Mouse (Mus musculus): ENCODE results near the gene Slc1a1.

The Slc1a1 gene

GRCm38 (mm10) chr19:28834798-28835499 is at the start of gene Slc1a1:
Gene Slc1a1, plus strand, starts transcription at chr19:28835049.
- in situ Hi-C loops (cut with MboI, MseI) = no loop called here

DNA sequence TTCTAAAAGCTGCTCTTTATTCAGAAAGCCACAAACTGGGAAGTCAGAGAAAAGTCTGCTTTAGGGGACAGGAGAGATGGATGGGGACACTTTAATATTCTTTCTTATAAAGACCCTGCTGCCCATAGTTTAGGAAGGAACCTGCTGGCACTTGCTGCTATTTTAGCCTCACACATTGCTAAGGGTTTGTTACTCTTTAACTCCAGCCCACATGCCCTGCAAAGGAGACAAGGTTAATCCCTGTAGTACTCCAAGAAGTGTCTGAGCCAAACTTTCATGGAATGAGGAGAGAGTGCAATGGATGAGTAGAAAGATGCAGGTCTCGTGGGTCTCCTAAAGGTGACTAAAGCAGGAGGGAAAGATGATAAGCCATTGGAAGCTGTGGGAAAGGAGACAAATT is 44.7 kb upstream of the Slc1a1 start:
- in situ Hi-C loops (cut with MboI, MseI) = no loop called here

DNA sequence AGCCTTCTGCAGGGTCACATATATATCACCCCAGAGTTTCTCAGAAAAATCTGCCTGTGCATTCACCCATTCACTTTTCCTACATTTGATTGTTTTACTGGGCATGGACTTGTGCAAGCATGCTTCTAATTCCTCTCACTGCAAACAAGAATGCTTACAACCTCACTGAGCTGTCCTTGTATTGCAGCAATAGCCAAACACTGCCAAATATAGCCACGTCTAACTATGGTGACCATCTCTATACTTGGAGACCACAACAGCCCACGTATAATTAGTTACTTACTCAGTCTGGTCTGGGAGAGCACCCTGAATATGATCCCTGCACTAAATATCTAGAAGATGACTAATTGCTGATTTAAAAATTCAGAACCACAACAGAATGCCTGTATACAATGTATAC is 41.5 kb upstream of the Slc1a1 start:
- in situ Hi-C loops (cut with MboI, MseI) = no loop called here

DNA sequence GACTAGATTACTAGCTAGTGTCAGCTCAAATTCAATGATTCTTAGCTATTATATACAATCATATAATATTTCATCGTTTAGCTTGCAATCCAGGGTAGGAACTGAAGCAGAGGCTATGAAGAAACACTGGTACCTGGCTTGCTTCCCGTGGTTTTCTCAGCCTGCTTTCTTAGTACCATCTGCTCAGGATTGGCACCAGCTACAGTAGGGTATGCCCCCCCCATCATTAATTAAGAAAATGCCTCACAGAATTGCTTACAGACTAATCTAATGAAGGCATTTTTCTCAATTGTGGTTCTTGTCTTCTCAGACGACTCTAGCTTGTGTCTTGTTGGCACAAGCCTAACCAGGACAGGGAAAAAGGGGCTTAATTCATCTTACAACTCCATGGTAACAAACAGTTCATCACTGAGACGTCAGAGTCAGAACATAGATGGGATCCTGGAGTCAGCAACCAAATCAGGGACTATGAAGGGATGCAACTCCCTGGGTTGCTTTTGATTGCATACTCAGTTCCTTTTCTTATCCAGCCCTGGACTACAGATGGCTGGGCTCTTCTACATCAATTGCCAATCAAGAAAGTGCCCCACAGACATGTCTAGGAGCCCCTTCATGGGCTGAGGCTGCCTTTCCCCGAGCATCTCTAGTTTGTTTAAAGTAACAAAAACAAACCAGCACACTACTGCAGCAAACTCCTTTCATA is 38.6 kb upstream of the Slc1a1 start:
- in situ Hi-C loops (cut with MboI, MseI) = no loop called here

- in situ Hi-C loops (cut with MboI, MseI) = no loop called here
Observed at GRCm38 (mm10) chr19:28796966-28797365, 37.9 kb upstream of the Slc1a1 start.

DNA sequence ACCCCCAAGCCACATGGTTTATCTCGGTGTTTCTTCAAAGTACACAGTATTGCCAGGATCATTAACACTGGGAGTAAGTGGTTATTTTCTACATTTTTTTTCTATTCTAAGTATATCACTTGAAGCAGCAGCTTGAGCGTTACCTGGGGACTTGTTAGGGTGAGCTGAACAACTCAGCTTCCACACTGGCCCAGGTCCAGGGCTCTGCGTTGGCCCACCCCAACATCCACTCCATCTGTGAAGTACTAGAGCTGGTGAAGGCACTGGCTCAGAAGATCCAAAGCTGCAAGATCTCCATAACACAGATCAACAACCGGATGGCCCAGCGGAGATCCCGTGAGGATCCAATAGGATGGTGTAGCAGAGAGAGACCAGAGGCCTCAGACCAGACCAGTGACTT is 37.2 kb upstream of the Slc1a1 start:
- in situ Hi-C loops (cut with MboI, MseI) = no loop called here

- in situ Hi-C loops (cut with MboI, MseI) = no loop called here
Observed at GRCm38 (mm10) chr19:28800448-28800847, 34.4 kb upstream of the Slc1a1 start.

DNA sequence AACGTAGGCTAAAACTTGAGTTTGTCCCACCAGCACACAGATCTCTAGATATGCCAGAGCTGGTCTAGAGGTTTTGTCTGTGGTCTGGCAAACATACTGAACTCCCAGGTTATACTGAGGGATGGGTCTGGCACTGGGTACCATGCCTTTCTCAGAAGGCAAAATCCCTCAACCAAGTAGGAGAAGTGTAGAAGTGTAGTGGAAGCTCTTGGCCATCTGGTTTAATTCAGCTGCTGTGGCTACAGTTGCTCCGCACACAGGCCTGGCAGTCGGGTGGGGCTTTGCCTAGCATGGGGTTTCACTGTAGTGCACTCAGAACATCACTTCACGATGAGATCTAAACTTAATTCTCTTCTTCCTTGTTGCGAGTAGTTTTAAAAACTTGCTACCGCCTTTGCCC is 28.6 kb upstream of the Slc1a1 start:
- in situ Hi-C loops (cut with MboI, MseI) = no loop called here

DNA sequence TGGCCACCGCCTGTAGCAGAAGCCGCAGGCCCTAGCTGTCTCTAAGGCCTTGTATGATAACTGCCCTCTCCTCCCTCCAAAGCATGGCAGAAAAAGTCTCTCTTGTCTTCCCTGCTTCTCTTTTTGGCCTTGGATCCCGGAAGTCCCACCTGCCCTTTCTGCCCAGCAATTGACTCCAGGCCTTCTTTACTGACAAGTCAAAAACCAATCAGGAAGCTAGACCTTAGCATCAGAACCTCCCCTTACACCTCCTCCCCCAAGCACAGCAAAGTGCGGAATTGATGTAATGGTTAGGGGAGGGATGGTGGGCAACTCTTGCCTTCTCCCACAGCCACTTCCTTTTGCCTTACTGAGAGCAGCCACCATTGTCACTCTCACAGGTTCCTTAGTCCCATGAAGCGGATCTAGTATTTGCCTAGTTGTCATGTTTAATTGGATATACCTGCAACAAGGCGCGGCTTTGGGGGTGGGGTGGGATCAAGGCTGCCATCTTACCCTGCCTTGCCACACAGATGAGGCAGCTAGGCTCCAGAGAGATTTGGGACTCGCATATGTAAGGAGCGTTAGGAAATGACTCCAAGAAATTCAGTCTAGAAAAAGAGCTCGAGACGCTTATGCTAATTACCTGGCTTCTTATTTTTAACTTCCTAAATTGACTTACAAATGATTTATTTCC is 27.9 kb upstream of the Slc1a1 start:
- in situ Hi-C loops (cut with MboI, MseI) = no loop called here

DNA sequence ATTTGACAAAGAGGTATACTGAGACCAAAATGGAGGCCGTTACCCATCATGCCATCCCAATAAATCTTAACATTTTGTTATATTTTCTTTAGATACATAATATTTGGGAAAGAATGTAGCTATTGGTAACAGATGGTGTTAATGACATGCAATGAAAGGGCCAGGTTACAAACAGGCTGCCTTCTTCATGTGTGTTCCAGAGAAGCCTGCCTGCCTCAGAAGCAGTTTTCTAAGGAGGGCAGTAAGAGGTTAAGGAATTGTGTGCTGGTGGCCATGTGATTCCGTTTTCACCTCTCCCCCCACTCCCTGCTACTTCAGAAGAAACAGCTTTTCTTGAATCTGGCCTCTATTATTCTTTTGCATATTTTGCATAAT is 27.4 kb upstream of the Slc1a1 start:
- in situ Hi-C loops (cut with MboI, MseI) = no loop called here

- in situ Hi-C loops (cut with MboI, MseI) = no loop called here
Observed at GRCm38 (mm10) chr19:28818286-28818685, 16.6 kb upstream of the Slc1a1 start.

- in situ Hi-C loops (cut with MboI, MseI) = no loop called here
Observed at GRCm38 (mm10) chr19:28827697-28828328, 7.0 kb upstream of the Slc1a1 start.

- in situ Hi-C loops (cut with MboI, MseI) = no loop called here
Observed at GRCm38 (mm10) chr19:28831324-28831723, 3.5 kb upstream of the Slc1a1 start.

- in situ Hi-C loops (cut with MboI, MseI) = no loop called here
Observed at GRCm38 (mm10) chr19:28832605-28833004, 2.2 kb upstream of the Slc1a1 start.

DNA sequence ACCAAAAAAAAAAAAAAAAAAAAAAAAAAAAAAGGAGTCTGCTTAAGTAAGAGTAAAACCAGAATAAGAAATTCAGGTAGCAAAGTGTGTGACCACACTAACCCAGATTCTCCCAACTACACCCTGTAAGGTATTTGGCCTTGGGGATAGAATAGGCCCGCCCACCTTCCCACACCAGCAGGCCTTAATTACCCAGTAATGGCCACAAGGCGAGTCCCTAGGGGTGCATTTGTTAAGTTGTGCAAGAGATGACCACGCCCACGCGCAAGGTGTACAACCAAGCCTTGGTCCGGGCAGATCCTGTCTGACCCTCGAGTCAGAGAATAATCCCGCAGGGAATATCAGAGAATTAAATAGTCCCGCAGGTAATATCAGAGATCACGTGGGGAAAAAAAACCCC is 461 bp upstream of the Slc1a1 start:
- in situ Hi-C loops (cut with MboI, MseI) = no loop called here

DNA sequence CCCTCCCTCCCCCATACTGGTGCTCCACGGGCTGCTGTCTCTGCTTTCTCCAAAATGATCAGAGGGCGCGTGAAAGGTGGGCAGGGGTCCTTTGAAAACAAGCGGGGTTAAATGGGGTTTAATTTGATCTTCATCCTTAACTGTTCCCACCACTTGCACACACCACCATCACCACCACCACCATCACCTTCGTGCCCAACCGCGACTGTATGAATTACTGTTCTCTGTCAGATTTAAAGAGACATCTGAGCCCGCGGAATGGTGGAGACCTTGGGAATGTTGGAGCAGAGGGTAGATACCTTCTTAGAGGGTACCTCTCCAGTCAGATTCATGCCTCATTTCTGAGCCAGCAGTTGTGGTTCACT is 633 bp downstream of the Slc1a1 start:
- in situ Hi-C loops (cut with MboI, MseI) = no loop called here

DNA sequence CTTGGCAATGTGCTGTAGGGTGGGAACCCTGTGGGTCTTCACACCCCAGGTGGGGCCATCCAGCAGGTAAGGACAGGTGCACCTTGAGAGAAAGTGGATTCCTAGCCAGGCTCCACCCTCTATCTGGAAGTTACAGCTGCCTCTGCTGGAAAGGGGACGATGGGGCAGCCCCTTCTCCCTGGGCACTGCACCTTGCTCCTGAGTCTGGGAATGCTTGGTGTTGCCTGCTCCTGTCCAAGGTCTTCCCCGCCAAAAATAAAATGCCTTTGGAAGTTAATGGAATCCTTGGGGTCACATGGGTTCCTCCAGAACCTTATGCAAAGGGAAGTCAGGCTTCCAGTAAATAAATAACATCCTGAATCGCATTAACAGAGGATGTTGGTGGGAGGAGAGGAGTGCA is 1.3 kb downstream of the Slc1a1 start:
- in situ Hi-C loops (cut with MboI, MseI) = no loop called here

DNA sequence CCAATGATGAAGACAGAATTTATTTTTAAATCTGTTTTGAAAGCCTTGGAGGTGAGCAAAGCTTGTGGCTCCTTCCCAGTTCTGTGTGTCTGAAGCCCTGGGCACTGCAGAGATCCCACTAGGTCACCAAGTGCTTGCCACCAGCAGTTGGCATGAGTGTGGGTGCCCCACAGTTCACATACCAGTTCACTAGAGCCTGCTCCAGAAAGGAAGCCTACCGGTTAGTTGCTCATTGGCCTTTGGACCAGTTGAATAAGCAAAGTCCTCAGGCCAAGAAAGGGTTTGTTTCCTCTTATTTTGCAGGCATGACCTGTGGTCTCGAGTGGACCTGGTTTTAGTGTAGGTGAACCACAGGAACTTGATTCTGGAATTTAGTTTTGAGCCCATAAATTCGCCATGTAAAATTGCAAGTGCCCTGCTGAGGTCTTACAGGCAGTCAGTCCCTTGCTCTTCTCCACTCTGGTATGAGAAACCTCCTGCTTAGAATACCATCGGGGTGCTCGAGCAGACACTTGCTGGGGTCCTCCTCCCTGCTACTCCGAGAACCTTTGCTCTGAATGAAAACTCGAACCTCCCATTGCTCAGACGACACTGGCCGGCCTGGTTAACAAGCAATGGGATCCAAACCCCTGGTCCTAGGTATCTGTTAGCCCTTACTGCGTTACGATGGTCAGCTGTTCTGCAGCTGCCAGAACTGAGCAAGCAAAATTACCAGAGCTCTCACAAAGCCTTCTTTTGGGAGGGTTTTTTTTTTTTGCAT is 2.0 kb downstream of the Slc1a1 start:
- in situ Hi-C loops (cut with MboI, MseI) = no loop called here

DNA sequence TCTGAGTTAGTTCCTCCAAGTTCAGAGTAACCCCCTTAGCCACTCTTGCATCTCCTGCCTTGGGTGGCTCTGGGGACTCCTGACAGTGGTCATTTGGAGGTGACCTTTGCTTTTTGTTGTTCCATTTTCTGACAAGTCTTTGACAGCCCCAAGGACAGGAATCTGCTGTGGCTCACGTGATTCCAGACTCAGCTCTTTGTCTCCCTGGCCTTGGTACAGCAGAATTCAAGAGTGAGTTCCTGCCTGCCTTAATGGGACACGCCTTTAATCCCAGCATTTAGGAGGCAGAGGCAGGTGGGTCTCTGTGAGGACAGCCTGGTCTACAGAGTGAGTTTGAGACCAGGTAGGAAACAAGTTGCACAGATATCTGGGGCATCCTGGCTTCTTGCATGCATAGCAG is 3.9 kb downstream of the Slc1a1 start:
- in situ Hi-C loops (cut with MboI, MseI) = no loop called here

GRCm38 (mm10) chr19:28844946-28845710 is 10.3 kb downstream of the Slc1a1 start:
- in situ Hi-C loops (cut with MboI, MseI) = no loop called here

- in situ Hi-C loops (cut with MboI, MseI) = no loop called here
Observed at GRCm38 (mm10) chr19:28850510-28850909, 15.7 kb downstream of the Slc1a1 start.
